Mouse (Mus musculus) lung, postnatal 0 days (tissue): Measurements from ENCODE around the gene Dbf4.

Source experiments
- CTCF ChIP-seq: IDR thresholded peaks from 2 replicates; pipeline ENCODE4 v1.5.1; 2016; ENCODE audit warnings: antibody characterized with exemption, mild to moderate bottlenecking
- EP300 ChIP-seq: IDR thresholded peaks from 2 replicates; pipeline ENCODE4 v1.6.1; 2016; ENCODE audit warnings: antibody characterized with exemption, mild to moderate bottlenecking, control low read depth

GRCm38 (mm10) chr5:8356326-8356725, 66.2 kb downstream of the Dbf4 start:
- TF ChIP-seq CTCF: no peak
- no peak for TF ChIP-seq EP300
